Mouse (Mus musculus) heart, postnatal 0 days (tissue): Measurements from ENCODE around the gene Lst1.

Experiments
- CTCF ChIP-seq: IDR thresholded peaks from 2 replicates; pipeline ENCODE4 v1.5.1; 2016; ENCODE audit warnings: antibody characterized with exemption, control low read depth, low read depth
- EP300 ChIP-seq: IDR thresholded peaks from 2 replicates; pipeline ENCODE4 v1.6.1; 2016; ENCODE audit warnings: antibody characterized with exemption, low read depth

- TF ChIP-seq EP300 (no peak), CTCF (no peak)
Observed at GRCm38 (mm10) chr17:35237504-35237903, 49.3 kb upstream of the Lst1 start.
